Mouse (Mus musculus) liver, embryonic 14.5 days (tissue): Measurements from ENCODE around the gene 4930467E23Rik. TPM values are rescaled to one million over a fixed set of nuclear protein-coding genes. Genes with fewer than 3 reads are reported as not detected.
"Not testable (repeated sequence)": the region's sequence is repeated elsewhere in the genome, so short reads cannot be mapped to it uniquely, and the experiment has no call there.

Experiments used
- ATAC-seq: fragments of 200-750 bp; cut with Nextera tagmentation; 2 replicates; pipeline ENCODE4 v1.8.0; 2017; ENCODE audit warnings: moderate number of reproducible peaks, mild to moderate bottlenecking, moderate library complexity; ENCODE audit not compliant: insufficient read depth
- DNase-seq, 3 experiments: peaks; one replicate each; pipeline ENCODE4 v3.0.0-alpha.2; 2012 to 2013; ENCODE audit warnings: low read depth in 3 of 3, low spot score in 3 of 3
- H3K27ac ChIP-seq: fragments of 300-500 bp; sonication (generic); 2 replicates; pipeline ENCODE4 v1.5.1; 2014; ENCODE audit warnings: moderate library complexity, mild to moderate bottlenecking, control low read depth, inconsistent platforms
- H3K27me3 ChIP-seq: fragments of 300-500 bp; sonication (generic); 2 replicates; pipeline ENCODE4 v1.6.1; 2014; ENCODE audit warnings: mild to moderate bottlenecking, low read length, moderate library complexity; ENCODE audit not compliant: control insufficient read depth, insufficient read depth
- H3K36me3 ChIP-seq: fragments of 300-500 bp; sonication (generic); replicated peaks from 2 replicates; pipeline ENCODE4 v1.6.1; 2014; ENCODE audit warnings: low read depth; ENCODE audit not compliant: control insufficient read depth, insufficient read depth
- H3K4me1 ChIP-seq, 2 experiments: fragments of 200-500 bp in 1 of 2; fragments of 300-500 bp in 1 of 2; sonication (generic) in 1 of 2; replicated peaks; 2 replicates each; pipeline ENCODE4 v1.6.1; 2012 to 2014; ENCODE audit warnings: antibody characterized with exemption in 1 of 2, inconsistent platforms in 1 of 2, low read length in 1 of 2; ENCODE audit not compliant: control insufficient read depth in 2 of 2, insufficient read depth in 2 of 2
- H3K4me2 ChIP-seq: fragments of 300-500 bp; sonication (generic); 2 replicates; pipeline ENCODE4 v1.6.1; 2014; ENCODE audit warnings: low read depth, mild to moderate bottlenecking, control low read depth, moderate library complexity
- H3K4me3 ChIP-seq, 2 experiments: fragments of 200-500 bp in 1 of 2; fragments of 300-500 bp in 1 of 2; sonication (generic) in 1 of 2; 2 replicates each; pipeline ENCODE4 v1.5.1; 2012 to 2014; ENCODE audit warnings: low read depth in 2 of 2, low read length in 2 of 2, mild to moderate bottlenecking in 2 of 2, control low read depth in 1 of 2, inconsistent platforms in 1 of 2, moderate library complexity in 1 of 2; ENCODE audit not compliant: insufficient read depth in 1 of 2
- H3K9ac ChIP-seq: fragments of 300-500 bp; sonication (generic); replicated peaks from 2 replicates; pipeline ENCODE4 v1.6.1; 2014; ENCODE audit warnings: mild to moderate bottlenecking, control low read depth, moderate library complexity
- H3K9me3 ChIP-seq: fragments of 300-500 bp; sonication (generic); 2 replicates; pipeline ENCODE4 v1.6.1; 2016; ENCODE audit warnings: low read length, mixed read lengths; ENCODE audit not compliant: control insufficient read depth
- CTCF ChIP-seq: IDR thresholded peaks from 2 replicates; pipeline ENCODE4 v1.5.1; 2016; ENCODE audit warnings: antibody characterized with exemption, low read depth, control low read depth
- WGBS: fragments of 180-500 bp; shearing (Covaris S2); extraction: QIAGEN DNeasy Blood & Tissue Kit; methylation state at CpG from one replicate; pipeline ENCODE4 v1.1.7; 2014; ENCODE audit not compliant: insufficient replicate concordance; 5-methylcytosine and 5-hydroxymethylcytosine counted together
- polyA plus RNA-seq, 2 experiments: library from polyadenylated mRNA; depleted of rRNA in 1 of 2; stranded (reverse) in 1 of 2; unstranded in 1 of 2; fragments of >200 nt; fragmentation: Nextera tagmentation in 1 of 2; extraction: Ambion mirVana in 1 of 2; gene quantifications; 2 replicates each; pipeline versions ENCODE4 v1.2.1 to v1.2.3; 2012 to 2014

Gene 4930467E23Rik
- polyA plus RNA-seq, 2 experiments, result not detected

DNA sequence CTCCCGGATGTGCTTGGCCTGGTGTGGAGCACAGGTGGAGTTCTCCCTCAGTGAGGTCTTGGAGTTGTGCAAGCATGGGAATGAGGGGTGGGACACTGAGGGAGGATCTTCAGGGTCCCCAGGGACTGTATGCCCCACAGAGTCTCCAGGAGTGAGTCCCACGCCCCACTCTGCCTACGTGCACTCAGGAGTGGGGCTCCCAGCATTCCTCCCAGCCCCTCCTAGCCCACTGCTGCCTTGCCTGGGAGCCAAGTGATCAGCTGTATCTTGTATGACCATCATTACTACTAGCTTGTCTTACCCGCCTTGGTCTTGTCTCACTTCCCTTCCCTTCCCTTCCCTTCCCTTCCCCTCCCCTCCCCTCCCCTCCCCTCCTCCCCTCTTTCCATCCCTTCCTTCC, 30.7 kb upstream of the 4930467E23Rik start:
- ATAC-seq, DNase-seq, H3K9ac ChIP-seq, H3K4me1 ChIP-seq, H3K36me3 ChIP-seq, H3K27me3 ChIP-seq, H3K4me3 ChIP-seq, H3K9me3 ChIP-seq, H3K27ac ChIP-seq, H3K4me2 ChIP-seq: not testable (repeated sequence)
- WGBS, result 64% methylated on average over 4 of the region's 4 CpGs

DNA sequence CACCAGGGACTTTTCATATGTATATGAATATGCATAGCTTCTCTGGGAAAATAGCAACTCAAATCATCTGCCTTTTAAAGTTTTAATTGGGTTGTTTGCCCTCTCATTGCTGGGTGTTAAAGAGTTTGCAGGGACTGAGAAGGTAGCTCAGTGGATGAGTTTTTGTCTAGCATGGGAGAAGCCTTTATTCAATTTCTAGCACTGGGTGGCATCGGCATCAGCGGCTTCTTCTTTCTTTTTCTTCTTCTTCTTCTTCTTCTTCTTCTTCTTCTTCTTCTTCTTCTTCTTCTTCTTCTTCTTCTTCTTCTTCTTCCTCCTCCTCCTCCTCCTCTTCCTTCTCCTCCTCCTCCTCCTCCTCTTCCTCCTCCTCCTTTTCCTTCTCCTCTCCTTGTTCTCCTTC, 28.1 kb upstream of the 4930467E23Rik start:
- not testable (repeated sequence) for H3K27me3 ChIP-seq, ATAC-seq, H3K36me3 ChIP-seq, H3K4me1 ChIP-seq, DNase-seq, H3K9ac ChIP-seq, H3K27ac ChIP-seq, H3K4me2 ChIP-seq, H3K9me3 ChIP-seq, H3K4me3 ChIP-seq
- WGBS, result 78% methylated on average over 2 of the region's 2 CpGs

DNA sequence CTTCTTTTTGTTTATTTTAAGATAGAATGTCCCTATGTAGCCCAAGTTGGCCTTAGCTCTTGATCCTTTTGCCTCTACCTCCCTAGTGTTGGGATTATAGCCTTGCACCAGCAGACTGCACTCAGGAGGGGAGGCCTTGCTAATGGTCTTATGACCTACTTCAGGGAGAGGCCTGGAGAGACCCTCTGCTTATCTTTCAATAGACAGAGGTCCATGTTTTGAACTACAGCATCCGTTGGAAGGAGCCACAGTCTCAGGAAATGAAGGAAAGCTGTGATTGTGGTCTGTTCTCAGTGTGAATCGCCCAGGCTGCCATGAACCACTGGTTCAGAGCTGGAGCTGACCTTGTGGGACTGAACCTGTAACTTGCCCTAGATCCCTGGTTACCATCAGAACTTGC, 27.1 kb upstream of the 4930467E23Rik start:
- H3K4me1 ChIP-seq, H3K4me3 ChIP-seq, ATAC-seq, H3K27me3 ChIP-seq, H3K9me3 ChIP-seq, DNase-seq, H3K27ac ChIP-seq, H3K4me2 ChIP-seq, H3K36me3 ChIP-seq, H3K9ac ChIP-seq: not testable (repeated sequence)
- 30% methylated on average over 1 of the region's 2 CpGs for WGBS

DNA sequence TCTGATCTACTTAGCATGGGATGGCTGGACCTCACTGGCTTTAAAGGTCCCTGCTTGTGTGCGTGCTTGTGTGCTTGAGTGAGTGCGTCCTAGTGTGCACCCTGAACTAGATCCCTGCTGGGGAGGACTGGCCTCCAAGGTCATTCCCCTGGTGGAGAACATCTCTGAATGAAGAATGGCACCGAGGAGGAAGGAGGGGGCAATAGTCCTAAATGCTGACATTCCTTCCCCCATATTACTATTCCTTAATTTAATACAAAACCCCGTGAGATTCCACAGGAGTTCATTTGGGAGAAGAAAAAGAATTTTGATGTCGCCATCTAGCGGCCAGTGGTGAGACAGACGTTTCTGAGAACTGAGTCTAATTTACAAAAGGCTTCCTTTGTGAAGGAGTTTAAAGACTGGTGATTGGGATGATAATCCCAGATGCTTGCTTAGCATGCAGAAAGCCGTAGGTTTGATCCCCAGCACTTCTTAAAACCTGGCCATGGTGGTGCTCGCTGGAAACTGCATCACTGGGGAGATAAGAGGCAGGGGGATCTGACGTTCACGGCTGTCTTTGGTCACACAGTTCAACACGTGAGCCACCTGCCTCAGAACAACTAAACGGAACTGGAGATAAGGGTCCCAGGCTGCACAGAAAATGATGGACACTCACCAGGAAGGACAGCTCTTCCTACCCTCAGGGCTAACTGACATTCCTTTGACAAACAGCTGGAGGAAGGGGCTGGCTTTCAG, 26.2 kb upstream of the 4930467E23Rik start:
- not testable (repeated sequence) for H3K9ac ChIP-seq, H3K36me3 ChIP-seq, H3K27me3 ChIP-seq, H3K4me2 ChIP-seq, H3K9me3 ChIP-seq, H3K4me1 ChIP-seq, H3K27ac ChIP-seq, H3K4me3 ChIP-seq
- WGBS, result 28% methylated on average over 13 of the region's 13 CpGs
- peak; percentile 51 for TF ChIP-seq CTCF
- peak; percentile 42 to 54 (median 48) for DNase-seq
- 0 out of 2 replicates have a peak, but pooled peaks have one; percentile 47 for ATAC-seq

DNA sequence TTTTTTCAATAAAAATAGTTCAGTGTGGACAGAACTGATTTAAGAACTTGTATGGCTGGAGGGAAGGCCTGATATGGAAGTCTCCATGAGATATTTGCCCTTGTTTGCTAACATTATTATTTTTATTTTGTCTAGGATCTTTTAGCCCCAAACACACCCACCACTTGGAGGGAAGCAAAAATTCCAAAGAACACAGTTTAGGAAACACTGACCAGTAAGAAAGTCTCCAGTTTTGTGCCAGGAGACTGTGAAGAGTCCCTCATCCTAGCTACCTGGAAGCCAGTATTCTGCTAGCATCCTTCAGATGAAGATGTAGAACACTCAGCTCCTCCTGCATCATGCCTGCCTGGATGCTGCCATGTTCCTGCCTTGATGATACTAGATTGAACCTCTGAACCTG, 25.5 kb upstream of the 4930467E23Rik start:
- H3K4me2 ChIP-seq, H3K27ac ChIP-seq, H3K27me3 ChIP-seq, H3K9ac ChIP-seq, ATAC-seq, H3K4me3 ChIP-seq, H3K36me3 ChIP-seq, DNase-seq, H3K9me3 ChIP-seq, H3K4me1 ChIP-seq: not testable (repeated sequence)
